Mouse (Mus musculus): ENCODE measurements at regions not wholly inside any gene's neighbourhood (a gene's known extent, or its start where the extent isn't known, plus 50 kb on each side); places are given as distances from the start of the nearest gene placed in this dataset.

GRCm38 (mm10) chr4:53231867-53232266 is 72.2 kb upstream of the Abca1 start:
- TF ChIP-seq CTCF (IDR thresholded peaks at IDR 0.05 in 2 of 3, conservative IDR thresholded peaks at IDR 0.05 in 1 of 3; ENCODE audit: control insufficient read depth in 1 of 3, insufficient read depth in 1 of 3, low read depth in 2 of 3, low read length in 3 of 3, poor library complexity in 1 of 3, severe bottlenecking in 1 of 3) (no peak), USF2 (IDR thresholded peaks at IDR 0.05; ENCODE audit: borderline replicate concordance in 1 of 2, insufficient read depth in 1 of 2, low read depth in 1 of 2, low read length in 2 of 2) (no peak)
